Mouse (Mus musculus): ENCODE results near the gene Crabp2. TPM values are rescaled to one million over a fixed set of nuclear protein-coding genes. Genes with fewer than 3 reads are reported as not detected.

Gene Crabp2
- total RNA-seq, 2 experiments from 2014 or later = 0.33 TPM; not detected in 1

GRCm38 (mm10) chr3:87982836-87983601, 34.6 kb downstream of the Crabp2 start:
- DNase-seq (ENCODE audit: low spot score in 2 of 2) = no peak

DNA sequence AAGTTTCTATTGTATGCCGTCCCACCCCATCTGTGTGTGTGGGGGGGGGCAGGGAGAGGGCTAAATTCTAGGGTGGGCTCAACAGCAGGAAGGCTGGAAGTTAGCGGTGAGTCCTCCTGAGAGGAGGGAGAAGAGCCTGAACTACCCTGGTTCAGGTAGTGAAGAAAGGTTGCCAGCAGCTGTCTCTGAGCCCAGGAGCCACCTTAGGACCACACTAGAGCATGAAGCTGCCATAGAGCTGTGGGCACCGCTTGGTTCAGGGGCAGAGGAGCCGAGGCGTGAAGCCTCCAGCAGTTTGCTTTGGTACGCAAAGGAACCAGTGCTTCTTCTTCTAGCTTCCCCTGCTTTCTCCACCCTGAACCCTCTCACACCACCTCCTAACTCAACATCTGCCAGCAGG, 35.2 kb downstream of the Crabp2 start:
- no peak for DNase-seq (ENCODE audit: low spot score in 2 of 2)

- DNase-seq (ENCODE audit: low spot score in 2 of 2) = no peak
These were observed 35.6 kb downstream of the Crabp2 start for GRCm38 (mm10) chr3:87984094-87984493.

DNA sequence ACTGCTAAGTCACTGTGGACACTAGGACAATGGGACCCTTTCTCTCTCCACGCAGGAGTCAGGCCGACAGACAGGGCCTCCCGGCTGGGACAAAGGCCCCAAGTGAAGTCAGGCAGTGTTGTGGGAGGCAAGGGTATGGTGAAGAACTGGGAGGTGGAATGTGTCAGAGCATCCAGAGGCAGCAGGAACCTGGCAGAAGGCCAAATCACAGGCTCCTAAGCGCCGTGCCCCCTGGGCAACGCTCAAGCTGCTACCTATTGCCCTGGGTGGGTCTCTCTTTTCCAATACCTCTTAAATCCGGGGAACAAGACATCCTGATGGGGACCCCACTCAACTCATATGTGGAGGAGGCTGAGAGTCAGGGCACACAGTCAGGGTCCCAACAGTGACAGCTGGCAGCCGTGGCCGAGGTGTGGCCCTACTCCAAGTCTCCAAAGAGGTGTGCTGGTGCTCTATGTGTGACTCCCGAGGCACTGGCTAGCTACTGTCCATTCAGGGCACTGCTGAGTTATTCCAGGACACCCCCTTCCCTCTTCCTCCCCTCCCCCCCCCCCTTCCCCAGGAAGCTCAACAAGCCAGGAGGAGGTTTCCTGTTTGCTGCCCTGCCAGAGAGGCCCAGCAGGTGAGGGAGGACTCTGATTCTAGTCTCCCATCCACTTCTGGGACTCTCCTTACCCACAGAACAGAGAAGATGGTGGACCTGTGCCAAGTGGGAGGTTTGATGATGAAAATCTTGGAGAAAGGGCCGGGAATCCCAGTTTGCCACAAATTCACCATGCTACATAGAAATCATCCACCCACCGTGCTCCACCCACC, 37.2 kb downstream of the Crabp2 start:
- no peak for DNase-seq (ENCODE audit: low spot score in 2 of 2)

DNA sequence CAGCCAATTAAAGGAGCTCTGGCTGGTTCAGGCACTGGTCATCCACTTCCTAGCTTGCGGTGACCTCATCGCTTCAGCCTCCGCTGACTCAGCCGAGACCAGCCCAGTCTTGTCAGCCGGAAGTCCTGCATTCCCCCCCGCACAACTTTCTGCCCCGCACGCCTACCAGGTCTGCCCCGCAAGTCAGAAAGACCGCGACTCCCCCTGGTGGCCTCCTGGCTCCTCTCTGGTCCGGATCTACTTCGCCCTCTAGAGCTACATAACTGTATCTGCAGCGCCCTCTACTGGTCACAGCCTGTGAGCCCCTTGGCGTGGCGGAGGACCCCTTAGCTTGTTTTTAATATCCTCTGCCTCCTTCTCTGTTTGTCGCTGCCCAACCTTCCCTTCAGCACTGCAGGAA, 38.4 kb downstream of the Crabp2 start:
- peak; percentile 94 to 97 for DNase-seq (ENCODE audit: low spot score in 2 of 2)

- no peak for DNase-seq (ENCODE audit: low spot score in 2 of 2)
These were observed 39.2 kb downstream of the Crabp2 start for GRCm38 (mm10) chr3:87987633-87988032.

DNA sequence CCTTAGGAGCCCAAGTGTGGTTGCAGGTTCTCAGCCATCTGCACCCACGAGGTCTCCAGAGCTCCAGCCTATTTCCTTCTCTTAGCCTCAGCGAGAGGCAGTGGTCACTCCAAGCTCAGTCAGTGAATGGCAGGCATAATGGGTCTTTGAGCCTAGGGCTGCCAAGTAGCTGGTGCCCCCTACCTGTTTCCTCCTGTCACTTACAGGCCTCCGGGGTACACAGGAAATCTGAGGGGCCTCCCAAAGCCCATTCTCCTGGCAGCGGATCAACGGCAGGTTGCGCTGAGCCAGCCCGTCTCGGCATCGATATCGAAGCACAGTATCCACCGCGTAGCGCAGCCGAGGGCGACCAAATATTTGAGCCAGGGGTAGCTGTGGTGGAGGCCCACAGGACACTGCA, 39.6 kb downstream of the Crabp2 start:
- DNase-seq (ENCODE audit: low spot score in 2 of 2) = no peak

DNA sequence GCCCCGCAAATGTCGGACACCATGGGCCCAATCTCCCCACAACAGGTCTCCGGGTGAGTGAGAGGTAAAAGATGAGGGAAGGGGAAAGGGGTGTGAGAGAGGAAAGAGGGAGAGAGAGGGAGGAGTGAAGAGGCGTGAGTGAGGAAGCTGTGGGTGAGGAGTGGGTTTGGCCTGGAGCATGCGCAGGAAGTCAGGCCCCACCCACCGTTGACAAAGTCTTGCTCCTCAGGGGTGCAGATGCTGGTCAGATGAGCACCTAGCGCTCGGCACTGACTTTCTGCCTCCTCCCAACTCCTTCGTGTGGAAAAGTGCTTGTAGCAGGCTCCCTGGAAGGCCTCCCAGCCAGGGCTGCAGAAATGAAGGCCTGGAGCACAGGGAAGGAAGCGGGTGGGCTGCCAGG, 41.5 kb downstream of the Crabp2 start:
- DNase-seq (ENCODE audit: low spot score in 2 of 2) = no peak

GRCm38 (mm10) chr3:87993436-87993835, 45.0 kb downstream of the Crabp2 start:
- DNase-seq (ENCODE audit: low spot score in 2 of 2) = no peak

- peak in 1 of 2 experiments; percentile 16 for DNase-seq (ENCODE audit: low spot score in 2 of 2)
These were observed 46.9 kb downstream of the Crabp2 start for GRCm38 (mm10) chr3:87995331-87995730.

DNA sequence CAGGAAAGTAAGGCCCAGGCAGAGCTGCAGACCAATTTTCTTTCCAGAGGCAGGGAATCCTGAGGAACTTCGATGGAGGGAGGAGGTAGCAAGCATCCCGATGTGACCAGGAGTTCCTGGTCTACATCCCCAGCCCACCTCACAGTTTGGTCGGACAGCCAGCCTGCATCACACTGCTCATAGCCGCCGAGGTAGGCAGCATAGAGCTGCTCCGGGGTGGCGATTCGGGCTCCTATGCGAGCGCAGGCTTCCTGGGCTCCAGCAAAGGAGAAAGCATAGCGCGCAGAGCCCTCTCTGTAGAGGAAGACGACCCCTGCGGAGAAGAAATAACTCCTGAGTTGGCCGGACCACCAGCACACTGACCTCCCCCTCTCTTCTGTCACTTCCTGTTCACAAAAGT, 47.9 kb downstream of the Crabp2 start:
- no peak for DNase-seq (ENCODE audit: low spot score in 2 of 2)

DNA sequence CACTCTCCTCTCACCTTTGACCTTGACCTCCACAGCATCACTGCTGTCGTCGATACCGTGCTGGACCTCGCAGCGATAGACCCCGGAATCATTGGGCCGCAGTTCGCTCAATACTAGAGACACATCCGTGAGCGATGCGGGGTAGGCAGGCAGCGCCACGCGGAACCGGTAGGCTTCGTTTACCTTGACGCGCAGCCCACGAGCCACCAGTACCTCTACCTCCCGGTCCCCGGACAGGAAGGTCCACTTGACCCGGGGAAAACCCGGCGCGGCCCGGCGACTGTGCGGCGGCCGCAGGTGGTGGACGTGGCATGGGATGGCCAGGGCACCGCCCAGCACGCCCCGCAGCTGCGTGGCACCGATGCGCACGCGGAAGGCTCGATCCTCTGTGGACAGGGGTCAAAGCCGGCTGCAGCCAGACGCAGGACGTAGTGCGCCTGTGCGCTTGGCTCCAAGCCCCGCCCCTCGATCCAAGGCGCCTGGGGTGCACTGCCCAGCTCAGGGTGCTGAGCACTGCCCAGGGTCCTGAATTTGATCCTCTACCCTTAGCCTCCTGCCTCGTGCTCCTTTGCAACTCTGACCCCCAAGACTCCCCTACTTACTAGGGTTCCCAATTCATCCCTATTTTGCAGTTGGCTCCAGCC, 48.6 kb downstream of the Crabp2 start:
- no peak for DNase-seq (ENCODE audit: low spot score in 2 of 2)

GRCm38 (mm10) chr3:87998747-87999146, 50.3 kb downstream of the Crabp2 start:
- DNase-seq (ENCODE audit: low spot score in 2 of 2) = no peak

DNA sequence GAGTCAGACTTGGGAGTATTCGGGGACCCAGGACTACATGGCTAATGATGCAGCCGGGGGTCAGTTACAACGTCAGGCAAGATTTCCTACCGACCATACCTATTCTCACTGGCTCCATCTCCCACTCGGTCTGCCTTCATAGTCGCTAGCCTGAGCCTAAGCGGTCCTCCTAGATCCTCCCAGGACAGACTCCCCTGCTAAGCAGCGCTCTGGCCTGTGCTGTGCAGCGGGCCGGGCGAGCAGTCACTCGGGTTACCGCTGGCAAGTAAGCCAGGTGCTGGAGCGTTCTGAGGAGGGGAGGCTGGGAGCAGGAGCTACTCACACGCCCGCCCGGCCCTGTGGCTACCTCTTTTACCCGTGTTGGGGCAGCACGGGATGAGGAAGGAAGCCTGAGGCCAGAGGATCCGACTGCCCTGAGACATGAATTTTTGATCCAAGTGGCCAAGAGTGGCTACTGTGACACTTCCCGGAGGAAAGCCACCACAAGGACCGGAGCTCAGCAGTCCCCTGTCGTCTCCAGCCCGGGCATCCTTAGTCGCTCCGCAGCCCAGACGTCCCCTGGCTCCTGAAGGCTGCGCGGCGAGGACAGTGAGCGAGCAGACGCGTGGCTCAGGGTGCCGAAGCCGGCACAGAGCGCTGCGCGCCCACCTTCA, 50.9 kb downstream of the Crabp2 start:
- DNase-seq (ENCODE audit: low spot score in 2 of 2) = peak in 1 of 2 experiments; percentile 29

GRCm38 (mm10) chr3:88000181-88000580, 51.7 kb downstream of the Crabp2 start, which contains the start of gene Bcan:
Gene Bcan, minus strand, starts transcription at chr3:88000230.
- peak in 1 of 2 experiments; percentile 62 for DNase-seq (ENCODE audit: low spot score in 2 of 2)

DNA sequence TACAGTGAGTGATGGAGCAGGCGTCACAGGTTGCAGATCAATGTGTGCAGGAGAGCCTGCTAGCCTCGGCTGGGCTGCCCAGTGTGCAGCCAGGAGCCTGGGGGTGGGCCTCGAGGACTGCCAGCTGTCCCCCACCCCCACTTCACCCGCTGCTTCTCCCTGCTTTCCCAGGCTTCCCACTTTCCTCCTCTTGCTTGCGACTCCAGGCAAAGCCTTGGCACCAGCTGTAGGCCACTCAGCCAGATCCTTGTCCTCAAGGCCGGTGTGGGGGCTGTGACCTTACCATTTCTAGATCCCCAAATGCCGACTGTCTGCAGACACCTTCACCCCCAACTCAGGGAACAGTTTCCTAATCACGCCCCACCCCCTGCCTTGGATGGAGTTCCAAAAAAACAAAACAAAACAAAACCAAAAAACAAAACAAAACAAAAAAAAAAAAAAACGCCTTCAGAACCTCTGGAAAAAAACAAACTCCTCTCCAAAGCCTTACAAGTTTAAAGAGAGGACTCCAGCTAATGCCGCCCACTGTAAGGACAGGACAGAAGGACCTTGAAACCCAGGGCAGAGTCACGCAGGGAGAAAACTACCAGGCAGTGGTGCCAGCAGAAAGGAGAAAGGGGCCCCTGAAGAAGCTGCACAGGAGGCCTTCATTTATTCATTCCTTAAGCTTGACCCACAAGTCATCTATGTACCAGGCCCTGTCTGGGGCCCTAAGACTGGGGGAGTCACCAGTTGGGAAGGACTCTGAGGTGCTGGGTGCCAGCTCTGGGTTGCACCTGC, 52.5 kb downstream of the Crabp2 start:
- DNase-seq (ENCODE audit: low spot score in 2 of 2) = peak in 1 of 2 experiments; percentile 51

DNA sequence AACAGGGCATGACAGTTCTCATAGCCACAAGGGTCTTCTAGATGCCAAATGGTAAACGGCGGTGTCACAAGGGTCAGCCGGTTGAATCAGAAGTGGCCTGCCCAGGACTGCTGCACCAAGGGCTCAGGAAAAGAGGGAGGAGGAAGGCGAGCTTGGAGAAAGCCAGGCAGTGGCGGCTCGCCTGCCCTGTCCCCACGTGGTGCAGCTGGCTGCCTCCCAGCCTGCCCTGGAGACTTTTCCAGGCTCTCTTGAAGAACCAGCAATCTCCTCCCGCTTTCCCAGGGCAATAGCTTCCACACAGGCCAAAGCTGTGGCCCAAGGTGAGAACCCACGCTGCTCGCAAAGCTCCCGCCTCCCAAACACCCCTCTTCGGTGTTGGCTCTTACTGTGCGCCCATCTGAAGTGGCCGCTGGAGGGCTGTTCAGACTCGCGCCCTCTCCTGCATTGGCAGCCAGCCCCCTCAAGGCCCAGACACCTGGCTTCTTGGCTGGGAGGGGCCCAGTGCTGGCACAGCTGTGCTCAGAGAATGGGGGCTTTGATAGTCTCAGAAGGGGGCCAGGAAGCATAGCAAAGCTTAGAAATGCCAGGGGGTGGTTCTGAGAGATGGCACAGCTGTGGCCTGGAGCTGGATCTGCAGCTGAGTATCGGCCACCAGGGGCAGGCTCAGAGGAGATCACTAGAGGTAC, 54.0 kb downstream of the Crabp2 start:
- DNase-seq (ENCODE audit: low spot score in 2 of 2) = peak in 1 of 2 experiments; percentile 15
